Mouse (Mus musculus) left cerebral cortex, adult 9 months (tissue): ENCODE results near the gene Necap2.

Experiments used
- DNase-seq, 2 experiments: peaks; one replicate each; pipeline ENCODE4 v3.0.0; 2022; ENCODE audit warnings: low spot score in 2 of 2

Gene Necap2

GRCm38 (mm10) chr4:141073661-141074060 is 4.5 kb downstream of the Necap2 start:
- DNase-seq, result peak in 1 of 2 experiments; percentile 81

- DNase-seq, result no peak
These were observed 5.7 kb downstream of the Necap2 start for GRCm38 (mm10) chr4:141072502-141072901.

- DNase-seq, result no peak
These were observed 8.4 kb downstream of the Necap2 start for GRCm38 (mm10) chr4:141069731-141070130.

GRCm38 (mm10) chr4:141068655-141069054 is 9.5 kb downstream of the Necap2 start:
- no peak for DNase-seq

GRCm38 (mm10) chr4:141067516-141068046 is 10.6 kb downstream of the Necap2 start:
- no peak for DNase-seq

GRCm38 (mm10) chr4:141066709-141067515 is 11.2 kb downstream of the Necap2 start:
- no peak for DNase-seq

GRCm38 (mm10) chr4:141065123-141065522 is 13.0 kb downstream of the Necap2 start:
- peak in 1 of 2 experiments; percentile 86 for DNase-seq

GRCm38 (mm10) chr4:141064104-141064659 is 14.0 kb downstream of the Necap2 start:
- DNase-seq, result no peak

- peak; percentile 94 to 99 for DNase-seq
These were observed 17.5 kb downstream of the Necap2 start, which contains the start of gene Crocc for GRCm38 (mm10) chr4:141060426-141061301. Gene Crocc, minus strand, starts transcription at chr4:141060550.

- no peak for DNase-seq
These were observed 18.3 kb downstream of the Necap2 start for GRCm38 (mm10) chr4:141059616-141060425.

- DNase-seq, result no peak
These were observed 19.3 kb downstream of the Necap2 start for GRCm38 (mm10) chr4:141058835-141059234.

GRCm38 (mm10) chr4:141056970-141057369 is 21.2 kb downstream of the Necap2 start:
- DNase-seq, result no peak

GRCm38 (mm10) chr4:141053568-141054161 is 24.5 kb downstream of the Necap2 start:
- peak; percentile 64 to 82 for DNase-seq

- no peak for DNase-seq
These were observed 25.0 kb downstream of the Necap2 start for GRCm38 (mm10) chr4:141053138-141053537.

- no peak for DNase-seq
These were observed 25.7 kb downstream of the Necap2 start for GRCm38 (mm10) chr4:141052442-141052841.

- DNase-seq, result peak in 1 of 2 experiments; percentile 53
These were observed 28.7 kb downstream of the Necap2 start for GRCm38 (mm10) chr4:141049476-141049835.

- no peak for DNase-seq
These were observed 29.2 kb downstream of the Necap2 start for GRCm38 (mm10) chr4:141048810-141049475.

GRCm38 (mm10) chr4:141044816-141045215 is 33.3 kb downstream of the Necap2 start:
- no peak for DNase-seq

GRCm38 (mm10) chr4:141041117-141041516 is 37.0 kb downstream of the Necap2 start:
- DNase-seq, result no peak
